ENCODE assay signal across 8 mouse cellular contexts in the genomic region with DNA sequence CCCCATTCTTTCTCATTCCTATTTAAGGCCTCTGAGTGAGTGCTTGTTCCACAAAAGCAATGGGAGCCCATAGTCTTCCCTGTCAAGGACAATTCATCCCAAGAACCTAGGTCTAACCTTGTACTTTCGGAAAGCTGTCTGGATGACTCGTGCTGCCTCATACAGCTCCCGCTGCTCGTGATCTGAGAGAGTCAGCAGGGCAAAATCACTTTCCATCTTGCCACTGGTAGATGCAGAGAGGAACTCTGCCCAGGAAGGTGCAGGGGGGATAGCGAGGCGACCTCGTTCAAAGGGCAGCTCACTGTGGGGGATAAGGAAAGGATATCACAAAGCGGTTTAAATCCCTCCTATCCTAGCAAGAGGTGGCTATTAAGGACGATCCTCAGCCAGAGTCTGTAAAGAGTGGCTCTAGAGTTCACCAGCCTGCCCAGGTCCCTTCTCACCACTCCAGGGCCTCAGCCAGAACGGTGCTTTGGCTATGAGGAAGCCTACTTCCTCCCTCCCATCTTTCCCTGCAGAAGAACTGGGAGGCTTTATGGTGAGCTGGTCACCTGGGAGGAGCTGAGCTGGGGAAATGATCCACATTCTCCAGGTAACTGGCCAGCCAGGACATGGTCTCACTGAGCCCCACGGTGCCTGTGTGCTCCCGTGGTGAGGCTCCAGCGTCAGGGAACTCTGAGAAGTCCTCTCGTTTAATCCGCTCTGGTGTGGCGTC. TPM values are rescaled to one million over a fixed set of nuclear protein-coding genes. Genes with fewer than 3 reads are reported as not detected.
DNase-seq lines count a peak whose midpoint lies in the region; ATAC-seq lines count a peak whose summit lies in the region.

No protein-coding gene starts in this region.

- H3K4me2 ChIP-seq in heart, embryonic 11.5 days = peak overlapping the region; percentile 91; the same call in 1 of the 2 replicates
- H3K4me2 ChIP-seq in lung, embryonic 15.5 days = 0 out of 2 replicates have a peak overlapping the region, but pooled peaks have one; percentile 88
- H3K4me2 ChIP-seq in hindbrain, embryonic 13.5 days = peak overlapping the region; percentile 91
- H3K4me2 ChIP-seq in neural tube, embryonic 15.5 days = peak overlapping the region; percentile 81; the same call in 1 of the 2 replicates

- H3K9ac ChIP-seq in heart, embryonic 11.5 days (ENCODE audit: low read depth, low read length) = 0 out of 2 replicates have a peak overlapping the region, but pooled peaks have one; percentile 16
- H3K9ac ChIP-seq in lung, embryonic 15.5 days = no peak overlapping the region
- peak overlapping the region; percentile 86; the same call in 1 of the 2 replicates for H3K9ac ChIP-seq in hindbrain, embryonic 13.5 days
- H3K9ac ChIP-seq in neural tube, embryonic 15.5 days (replicated peaks) = peak overlapping the region; percentile 70; the same call in 1 of the 2 replicates

- no peak overlapping the region for H3K27ac ChIP-seq in heart, embryonic 11.5 days (ENCODE audit: low read depth, low read length)
- H3K27ac ChIP-seq in lung, embryonic 15.5 days = no peak overlapping the region
- no peak overlapping the region for H3K27ac ChIP-seq in hindbrain, embryonic 13.5 days
- no peak overlapping the region for H3K27ac ChIP-seq in neural tube, embryonic 15.5 days (replicated peaks)

- DNase-seq in heart, postnatal 25 days (ENCODE audit: low spot score) = no peak
- DNase-seq in lung, postnatal 10 days = no peak
- no peak for DNase-seq in right cerebral cortex, postnatal 4 days

- intact Hi-C loops in heart, postnatal 25 days (cut with DNase I) = no loop called here

- peaks cover 18% of the 10 kb centered on the region for H3K4me1 ChIP-seq in heart, embryonic 11.5 days (ENCODE audit: control insufficient read depth, insufficient read depth, low read length)
- H3K4me1 ChIP-seq in lung, embryonic 15.5 days = peaks cover 23% of the 10 kb centered on the region
- peaks cover 36% of the 10 kb centered on the region for H3K4me1 ChIP-seq in hindbrain, embryonic 13.5 days (replicated peaks)
- peaks cover 39% of the 10 kb centered on the region for H3K4me1 ChIP-seq in neural tube, embryonic 15.5 days

- 74% methylated on average over 16 of the region's 16 CpGs for WGBS in heart, embryonic 11.5 days (ENCODE audit: insufficient replicate concordance)
- 84% methylated on average over 16 of the region's 16 CpGs for WGBS in lung, embryonic 15.5 days
- 89% methylated on average over 16 of the region's 16 CpGs for WGBS in hindbrain, embryonic 13.5 days
- WGBS in neural tube, embryonic 15.5 days = 83% methylated on average over 16 of the region's 16 CpGs

- no peaks in the 10 kb centered on the region for H3K27me3 ChIP-seq in heart, embryonic 11.5 days (ENCODE audit: control insufficient read depth, insufficient read depth, low read length)
- no peaks in the 10 kb centered on the region for H3K27me3 ChIP-seq in lung, embryonic 15.5 days
- no peaks in the 10 kb centered on the region for H3K27me3 ChIP-seq in hindbrain, embryonic 13.5 days
- no peaks in the 10 kb centered on the region for H3K27me3 ChIP-seq in neural tube, embryonic 15.5 days (replicated peaks)

- no peak for ATAC-seq in heart, embryonic 11.5 days (replicated peaks; ENCODE audit: insufficient number of reproducible peaks, low FRiP score, low TSS enrichment)
- ATAC-seq in lung, embryonic 15.5 days (ENCODE audit: borderline replicate concordance, extremely low read depth, low FRiP score, low TSS enrichment) = no peak
- no peak for ATAC-seq in hindbrain, embryonic 13.5 days (ENCODE audit: low FRiP score)
- no peak for ATAC-seq in neural tube, embryonic 15.5 days (ENCODE audit: low FRiP score)
- ATAC-seq in erythroid progenitor cell, adult 5-6 weeks (replicated peaks; ENCODE audit: low FRiP score, poor library complexity, severe bottlenecking) = no peak

- H3K4me3 ChIP-seq in heart, embryonic 11.5 days (ENCODE audit: low read depth, low read length) = no peak overlapping the region
- H3K4me3 ChIP-seq in lung, embryonic 15.5 days = no peak overlapping the region
- 0 out of 2 replicates have a peak overlapping the region, but pooled peaks have one; percentile 66 for H3K4me3 ChIP-seq in hindbrain, embryonic 13.5 days
- no peak overlapping the region for H3K4me3 ChIP-seq in neural tube, embryonic 15.5 days (replicated peaks)

- peaks cover 11% of the 10 kb centered on the region for H3K36me3 ChIP-seq in heart, embryonic 11.5 days (ENCODE audit: control insufficient read depth, insufficient read depth, low read length)
- peaks cover 30% of the 10 kb centered on the region for H3K36me3 ChIP-seq in lung, embryonic 15.5 days
- peaks cover 49% of the 10 kb centered on the region for H3K36me3 ChIP-seq in hindbrain, embryonic 13.5 days
- peaks cover 39% of the 10 kb centered on the region for H3K36me3 ChIP-seq in neural tube, embryonic 15.5 days

- H3K9me3 ChIP-seq in heart, embryonic 11.5 days (replicated peaks; ENCODE audit: control insufficient read depth, low read length) = no peaks in the 10 kb centered on the region
- no peaks in the 10 kb centered on the region for H3K9me3 ChIP-seq in lung, embryonic 15.5 days
- no peaks in the 10 kb centered on the region for H3K9me3 ChIP-seq in hindbrain, embryonic 13.5 days
- no peaks in the 10 kb centered on the region for H3K9me3 ChIP-seq in neural tube, embryonic 15.5 days (replicated peaks)

RNA-seq across cellular contexts. Expression of a gene that starts 2.3 kb away (rescaled TPM):
- 187 and 201 TPM in 2 replicates for polyA plus RNA-seq in heart, embryonic 11.5 days (2014; fragmentation: Nextera tagmentation; extraction: Ambion mirVana)
- total RNA-seq in heart, postnatal 25 days (2021) = 10 to 100 TPM; 89.8 to 99.5 TPM
- polyA plus RNA-seq in lung, embryonic 15.5 days (2015; fragmentation: Nextera tagmentation; extraction: Ambion mirVana) = 170 TPM in 2 replicates
- 162 and 169 TPM in 2 replicates for polyA plus RNA-seq in hindbrain, embryonic 13.5 days (2015; fragmentation: Nextera tagmentation; extraction: Ambion mirVana)
- polyA plus RNA-seq in neural tube, embryonic 15.5 days (2015; fragmentation: Nextera tagmentation; extraction: Ambion mirVana) = 159 and 165 TPM in 2 replicates
- total RNA-seq in erythroid progenitor cell, adult 5-6 weeks (2015; ENCODE audit: low replicate concordance) = 36.9 and 38.6 TPM in 2 replicates
- total RNA-seq in erythroid progenitor cell, adult 5-6 weeks (2017; ENCODE audit: low replicate concordance) = 11.1 and 38.0 TPM in 2 replicates

RNA-seq across cellular contexts. Expression of a gene that starts 14.5 kb away (rescaled TPM):
- 272 and 313 TPM in 2 replicates for polyA plus RNA-seq in heart, embryonic 11.5 days (2014; fragmentation: Nextera tagmentation; extraction: Ambion mirVana)
- 1,000 to 10,000 TPM; 2,028 to 2,111 TPM for total RNA-seq in heart, postnatal 25 days (2021)
- polyA plus RNA-seq in lung, embryonic 15.5 days (2015; fragmentation: Nextera tagmentation; extraction: Ambion mirVana) = 27.9 and 33.3 TPM in 2 replicates
- 7.1 and 9.2 TPM in 2 replicates for polyA plus RNA-seq in hindbrain, embryonic 13.5 days (2015; fragmentation: Nextera tagmentation; extraction: Ambion mirVana)
- 12.6 and 17.5 TPM in 2 replicates for polyA plus RNA-seq in neural tube, embryonic 15.5 days (2015; fragmentation: Nextera tagmentation; extraction: Ambion mirVana)
- total RNA-seq in erythroid progenitor cell, adult 5-6 weeks (2015; ENCODE audit: low replicate concordance) = 5.4 and 14.8 TPM in 2 replicates
- 2.3 and 11.0 TPM in 2 replicates for total RNA-seq in erythroid progenitor cell, adult 5-6 weeks (2017; ENCODE audit: low replicate concordance)

RNA-seq across cellular contexts. Expression of a gene that starts 16.4 kb away (rescaled TPM):
- polyA plus RNA-seq in heart, embryonic 11.5 days (2014; fragmentation: Nextera tagmentation; extraction: Ambion mirVana) = 10.6 and 14.4 TPM in 2 replicates
- 10 to 100 TPM; 36.3 to 42.1 TPM for total RNA-seq in heart, postnatal 25 days (2021)
- 11.8 and 12.8 TPM in 2 replicates for polyA plus RNA-seq in lung, embryonic 15.5 days (2015; fragmentation: Nextera tagmentation; extraction: Ambion mirVana)
- polyA plus RNA-seq in hindbrain, embryonic 13.5 days (2015; fragmentation: Nextera tagmentation; extraction: Ambion mirVana) = 15.2 and 15.3 TPM in 2 replicates
- polyA plus RNA-seq in neural tube, embryonic 15.5 days (2015; fragmentation: Nextera tagmentation; extraction: Ambion mirVana) = 25.6 and 29.0 TPM in 2 replicates
- total RNA-seq in erythroid progenitor cell, adult 5-6 weeks (2015; ENCODE audit: low replicate concordance) = 4.7 and 17.6 TPM in 2 replicates
- total RNA-seq in erythroid progenitor cell, adult 5-6 weeks (2017; ENCODE audit: low replicate concordance) = 0.45 and 0.90 TPM in 2 replicates

RNA-seq across cellular contexts. Expression of a gene that starts 17.0 kb away (rescaled TPM):
- 1,771 and 1,932 TPM in 2 replicates for polyA plus RNA-seq in heart, embryonic 11.5 days (2014; fragmentation: Nextera tagmentation; extraction: Ambion mirVana)
- 100 to 1,000 TPM; 290 to 310 TPM for total RNA-seq in heart, postnatal 25 days (2021)
- polyA plus RNA-seq in lung, embryonic 15.5 days (2015; fragmentation: Nextera tagmentation; extraction: Ambion mirVana) = 1,970 and 2,089 TPM in 2 replicates
- 851 and 865 TPM in 2 replicates for polyA plus RNA-seq in hindbrain, embryonic 13.5 days (2015; fragmentation: Nextera tagmentation; extraction: Ambion mirVana)
- polyA plus RNA-seq in neural tube, embryonic 15.5 days (2015; fragmentation: Nextera tagmentation; extraction: Ambion mirVana) = 679 and 994 TPM in 2 replicates
- total RNA-seq in erythroid progenitor cell, adult 5-6 weeks (2015; ENCODE audit: low replicate concordance) = 529 and 614 TPM in 2 replicates
- 132 and 200 TPM in 2 replicates for total RNA-seq in erythroid progenitor cell, adult 5-6 weeks (2017; ENCODE audit: low replicate concordance)

RNA-seq across cellular contexts. Expression of a gene that starts 24.2 kb away (rescaled TPM):
- polyA plus RNA-seq in heart, embryonic 11.5 days (2014; fragmentation: Nextera tagmentation; extraction: Ambion mirVana) = 221 and 245 TPM in 2 replicates
- total RNA-seq in heart, postnatal 25 days (2021) = 100 to 1,000 TPM; 550 to 562 TPM
- polyA plus RNA-seq in lung, embryonic 15.5 days (2015; fragmentation: Nextera tagmentation; extraction: Ambion mirVana) = 150 and 162 TPM in 2 replicates
- 159 and 173 TPM in 2 replicates for polyA plus RNA-seq in hindbrain, embryonic 13.5 days (2015; fragmentation: Nextera tagmentation; extraction: Ambion mirVana)
- polyA plus RNA-seq in neural tube, embryonic 15.5 days (2015; fragmentation: Nextera tagmentation; extraction: Ambion mirVana) = 169 and 174 TPM in 2 replicates
- total RNA-seq in erythroid progenitor cell, adult 5-6 weeks (2015; ENCODE audit: low replicate concordance) = 24.9 and 26.0 TPM in 2 replicates
- 21.9 and 23.6 TPM in 2 replicates for total RNA-seq in erythroid progenitor cell, adult 5-6 weeks (2017; ENCODE audit: low replicate concordance)
